8 mouse cellular contexts compared by ENCODE assay signal in genomic region chr16:91378991-91379390, GRCm38 (mm10). TPM values are rescaled to one million over a fixed set of nuclear protein-coding genes. Genes with fewer than 3 reads are reported as not detected.
A peak's percentile ranks its signal among the peaks of the same experiment; 100 is the strongest.
DNase-seq lines count a peak whose midpoint lies in the region; ATAC-seq lines count a peak whose summit lies in the region.

No protein-coding gene starts in this region.

- intact Hi-C loops in left cerebral cortex, postnatal 4 days (cut with DNase I) = no loop called here

- H3K4me1 ChIP-seq in neural tube, embryonic 13.5 days (replicated peaks) = peaks cover 26% of the 10 kb centered on the region
- H3K4me1 ChIP-seq in liver, embryonic 13.5 days (replicated peaks) = peaks cover 80% of the 10 kb centered on the region

- H3K4me2 ChIP-seq in neural tube, embryonic 13.5 days = peak overlapping the region; percentile 22; the same call in 1 of the 2 replicates
- H3K4me2 ChIP-seq in liver, embryonic 13.5 days = 0 out of 2 replicates have a peak overlapping the region, but pooled peaks have one; percentile 20

- H3K27me3 ChIP-seq in neural tube, embryonic 13.5 days = no peaks in the 10 kb centered on the region
- no peaks in the 10 kb centered on the region for H3K27me3 ChIP-seq in liver, embryonic 13.5 days

- peak overlapping the region; percentile 74 for H3K27ac ChIP-seq in neural tube, embryonic 13.5 days (replicated peaks)
- peak overlapping the region; percentile 21 for H3K27ac ChIP-seq in liver, embryonic 13.5 days

- H3K36me3 ChIP-seq in neural tube, embryonic 13.5 days = peaks cover 13% of the 10 kb centered on the region
- H3K36me3 ChIP-seq in liver, embryonic 13.5 days = peaks cover 60% of the 10 kb centered on the region

- 0 out of 2 replicates have a peak overlapping the region, but pooled peaks have one; percentile 26 for H3K9ac ChIP-seq in neural tube, embryonic 13.5 days
- no peak overlapping the region for H3K9ac ChIP-seq in liver, embryonic 13.5 days

- no peak overlapping the region for H3K4me3 ChIP-seq in neural tube, embryonic 13.5 days
- H3K4me3 ChIP-seq in liver, embryonic 13.5 days (replicated peaks) = no peak overlapping the region

- DNase-seq in embryo, embryonic 9.5 days (ENCODE audit: extremely low spot score) = peak; percentile 17
- DNase-seq in embryo, embryonic 11 days = no peak
- no peak for DNase-seq in neural tube, embryonic 10.5 days (ENCODE audit: extremely low spot score, low spot score)
- DNase-seq in liver, embryonic 13.5 days = no peak
- DNase-seq in frontal cortex, postnatal 36 days (ENCODE audit: low spot score in 2 of 2) = no peak
- no peak for DNase-seq in left cerebral cortex, postnatal 4 days
- DNase-seq in cerebellum, postnatal 10 days = no peak

- no peaks in the 10 kb centered on the region for H3K9me3 ChIP-seq in neural tube, embryonic 13.5 days
- H3K9me3 ChIP-seq in liver, embryonic 13.5 days (replicated peaks) = no peaks in the 10 kb centered on the region

- peak; percentile 68; the same call in 1 of the 2 replicates for ATAC-seq in neural tube, embryonic 13.5 days (ENCODE audit: low read depth)
- ATAC-seq in liver, embryonic 13.5 days (ENCODE audit: low read depth) = peak; percentile 11; the same call in 1 of the 2 replicates

- 20% methylated on average over 9 of the region's 9 CpGs for WGBS in neural tube, embryonic 13.5 days
- 70% methylated on average over 9 of the region's 9 CpGs for WGBS in liver, embryonic 13.5 days (ENCODE audit: insufficient replicate concordance)

RNA-seq across cellular contexts. Expression of gene Ifnar2, which starts 6.4 kb away (rescaled TPM):
- polyA plus RNA-seq in neural tube, embryonic 13.5 days (2015; fragmentation: Nextera tagmentation; extraction: Ambion mirVana) = 39.9 and 40.6 TPM in 2 replicates
- 67.4 and 74.0 TPM in 2 replicates for polyA plus RNA-seq in liver, embryonic 13.5 days (2015; fragmentation: Nextera tagmentation; extraction: Ambion mirVana)
- total RNA-seq in left cerebral cortex, postnatal 4 days (2021) = 10 to 100 TPM; 26.5 to 28.6 TPM

RNA-seq across cellular contexts. Expression of gene Gm21970, which starts 12.5 kb away (rescaled TPM):
- polyA plus RNA-seq in neural tube, embryonic 13.5 days (2015; fragmentation: Nextera tagmentation; extraction: Ambion mirVana) = not detected in 2 replicates
- polyA plus RNA-seq in liver, embryonic 13.5 days (2015; fragmentation: Nextera tagmentation; extraction: Ambion mirVana) = not detected in 2 replicates
- total RNA-seq in left cerebral cortex, postnatal 4 days (2021) = not detected

RNA-seq across cellular contexts. Expression of gene Il10rb, which starts 27.0 kb away (rescaled TPM):
- 11.8 and 13.1 TPM in 2 replicates for polyA plus RNA-seq in neural tube, embryonic 13.5 days (2015; fragmentation: Nextera tagmentation; extraction: Ambion mirVana)
- 25.0 and 28.1 TPM in 2 replicates for polyA plus RNA-seq in liver, embryonic 13.5 days (2015; fragmentation: Nextera tagmentation; extraction: Ambion mirVana)
- 1 to 10 TPM; 7.0 to 7.8 TPM for total RNA-seq in left cerebral cortex, postnatal 4 days (2021)
